Mouse (Mus musculus) liver, embryonic 11.5 days (tissue): ENCODE results near the gene Ccdc40. TPM values are rescaled to one million over a fixed set of nuclear protein-coding genes. Genes with fewer than 3 reads are reported as not detected.
"Not testable (repeated sequence)": the region's sequence is repeated elsewhere in the genome, so short reads cannot be mapped to it uniquely, and the experiment has no call there.

Experiments used
- ATAC-seq: fragments of 200-750 bp; cut with Nextera tagmentation; replicated peaks from 2 replicates; pipeline ENCODE4 v1.8.0; 2017; ENCODE audit warnings: moderate number of reproducible peaks, mild to moderate bottlenecking, moderate TSS enrichment, moderate library complexity; ENCODE audit not compliant: low FRiP score
- DNase-seq: peaks from one replicate; pipeline ENCODE4 v3.0.0-alpha.2; 2017; ENCODE audit warnings: low spot score
- H3K27ac ChIP-seq: fragments of 300-500 bp; sonication (generic); 2 replicates; pipeline ENCODE4 v1.5.1; 2014; ENCODE audit warnings: mild to moderate bottlenecking, low read depth, low read length, control low read depth
- H3K27me3 ChIP-seq: fragments of 300-500 bp; sonication (generic); replicated peaks from 2 replicates; pipeline ENCODE4 v1.6.1; 2014; ENCODE audit warnings: low read length, mixed read lengths; ENCODE audit not compliant: control insufficient read depth, insufficient read depth
- H3K36me3 ChIP-seq: fragments of 300-500 bp; sonication (generic); 2 replicates; pipeline ENCODE4 v1.6.1; 2014; ENCODE audit warnings: mild to moderate bottlenecking, low read length, moderate library complexity, mixed read lengths; ENCODE audit not compliant: control insufficient read depth, insufficient read depth
- H3K4me1 ChIP-seq: fragments of 300-500 bp; sonication (generic); replicated peaks from 2 replicates; pipeline ENCODE4 v1.6.1; 2014; ENCODE audit warnings: low read length, mixed read lengths; ENCODE audit not compliant: control insufficient read depth, insufficient read depth
- H3K4me2 ChIP-seq: fragments of 300-500 bp; sonication (generic); 2 replicates; pipeline ENCODE4 v1.6.1; 2014; ENCODE audit warnings: mild to moderate bottlenecking, control low read depth, moderate library complexity
- H3K4me3 ChIP-seq: fragments of 300-500 bp; sonication (generic); 2 replicates; pipeline ENCODE4 v1.5.1; 2014; ENCODE audit warnings: low read depth, low read length, control low read depth
- H3K9ac ChIP-seq: fragments of 300-500 bp; sonication (generic); 2 replicates; pipeline ENCODE4 v1.6.1; 2014; ENCODE audit warnings: low read depth, low read length, control low read depth
- H3K9me3 ChIP-seq: fragments of 300-500 bp; sonication (generic); 2 replicates; pipeline ENCODE4 v1.6.1; 2016; ENCODE audit warnings: low read length, inconsistent platforms, mixed read lengths; ENCODE audit not compliant: control insufficient read depth
- WGBS: fragments of 180-500 bp; shearing (Covaris S2); extraction: QIAGEN DNeasy Blood & Tissue Kit; methylation state at CpG from one replicate; pipeline ENCODE4 v1.1.7; 2014; 5-methylcytosine and 5-hydroxymethylcytosine counted together
- polyA plus RNA-seq: library from polyadenylated mRNA; unstranded; fragments of >200 nt; fragmentation: Nextera tagmentation; extraction: Ambion mirVana; gene quantifications from 2 replicates; pipeline ENCODE4 v1.2.1, GENCODE M21; 2014

The Ccdc40 gene
- polyA plus RNA-seq, 1 experiment from 2014 or later: 4.1 TPM

DNA sequence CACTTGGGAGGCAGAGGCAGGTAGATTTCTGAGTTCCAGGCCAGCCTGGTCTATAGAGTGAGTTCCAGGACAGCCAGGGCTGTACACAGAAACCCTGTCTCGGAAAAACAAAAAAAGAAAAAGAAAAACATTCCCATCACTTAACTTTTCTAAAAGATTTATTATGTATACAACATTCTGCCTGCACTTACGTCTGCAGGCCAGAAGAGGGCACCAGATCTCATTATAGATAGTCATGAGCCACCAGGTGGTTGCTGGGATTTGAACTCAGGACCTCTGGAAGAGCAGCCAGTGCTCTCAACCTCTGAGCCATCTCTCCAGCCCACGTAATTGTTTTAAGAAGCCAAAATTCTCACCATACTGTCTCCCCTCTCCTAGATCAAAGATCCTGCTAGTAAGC is 44.1 kb downstream of the Ccdc40 start:
- H3K36me3 ChIP-seq: peaks cover 11% of the 10 kb centered on the region; the same call in 1 of the 2 replicates
- H3K27ac ChIP-seq, DNase-seq: not testable (repeated sequence)

DNA sequence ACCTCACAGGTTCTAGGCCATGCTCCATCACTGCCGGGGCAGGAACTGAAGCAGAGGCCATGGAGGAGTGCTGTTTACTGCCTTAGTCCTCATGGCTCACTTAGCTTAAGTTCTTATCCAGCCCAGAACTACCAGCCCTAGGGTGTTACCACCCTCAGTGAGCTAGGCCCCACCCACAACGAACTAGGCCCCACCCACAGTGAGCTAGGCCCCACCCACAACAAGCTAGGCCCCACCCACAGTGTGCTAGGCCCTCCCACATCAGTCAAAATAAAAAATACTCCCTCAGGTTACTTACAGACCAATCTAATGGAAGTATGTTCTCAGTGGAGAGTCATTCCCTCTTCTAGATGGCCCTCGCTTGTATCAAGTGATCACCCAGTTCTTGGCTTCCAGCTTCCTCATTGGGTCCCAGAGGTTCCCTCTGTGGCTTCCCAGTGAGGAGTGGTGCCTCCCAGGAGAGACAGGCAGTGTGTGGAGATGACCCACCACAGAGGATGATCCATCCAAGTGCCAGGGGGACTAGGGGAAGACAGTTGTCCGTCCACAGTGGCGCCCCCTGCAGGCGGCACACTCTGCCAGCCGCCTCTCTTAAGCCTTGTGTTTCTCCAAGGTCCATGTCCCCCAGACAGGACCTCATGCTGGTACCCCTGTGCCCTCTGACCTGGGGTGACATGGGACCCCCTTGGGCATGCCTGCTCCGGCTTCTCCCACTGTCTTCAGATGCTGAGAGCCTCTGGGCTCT is 45.0 kb downstream of the Ccdc40 start:
- no peaks in the 10 kb centered on the region for H3K9me3 ChIP-seq
- H3K4me1 ChIP-seq: peaks cover 7% of the 10 kb centered on the region
- no peak; the same call in 1 of the 2 replicates for ATAC-seq
- H3K27ac ChIP-seq: no peak overlapping the region
- H3K4me3 ChIP-seq: no peak overlapping the region
- no peaks in the 10 kb centered on the region for H3K27me3 ChIP-seq
- WGBS: 79% methylated on average over 8 of the region's 8 CpGs
- H3K4me2 ChIP-seq: no peak overlapping the region
- DNase-seq: no peak
- H3K9ac ChIP-seq: no peak overlapping the region
- H3K36me3 ChIP-seq: peaks cover 11% of the 10 kb centered on the region; the same call in 1 of the 2 replicates

More for the DNA sequence above, 44.1 kb downstream of the Ccdc40 start:
- H3K4me1 ChIP-seq, ATAC-seq, H3K4me3 ChIP-seq, H3K9me3 ChIP-seq, H3K27me3 ChIP-seq, H3K9ac ChIP-seq, H3K4me2 ChIP-seq: not testable (repeated sequence)
- 72% methylated on average over 3 of the region's 3 CpGs for WGBS

DNA sequence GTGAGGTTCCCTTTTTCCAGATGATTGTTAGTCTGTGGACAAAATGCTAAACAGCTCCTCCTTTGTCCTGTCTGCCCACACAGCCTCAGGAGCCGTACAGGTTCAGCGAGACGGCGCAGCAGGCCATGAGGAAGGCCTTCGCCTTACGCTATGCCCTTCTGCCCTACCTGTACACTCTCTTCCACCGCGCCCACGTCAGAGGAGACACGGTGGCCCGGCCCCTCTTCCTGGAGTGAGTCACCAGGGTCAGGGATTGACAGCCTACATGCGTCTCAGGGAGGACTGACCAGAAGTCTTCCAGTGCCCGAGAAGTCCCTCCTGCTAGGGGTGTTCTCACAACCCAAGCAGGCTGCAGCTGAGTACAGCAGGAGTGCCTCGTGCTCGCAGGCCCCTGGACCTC is 52.7 kb downstream of the Ccdc40 start:
- no peak for DNase-seq
- no peak for ATAC-seq
- Histone ChIP-seq H3K27me3 (no peaks in the 10 kb centered on the region), H3K4me2 (no peak overlapping the region), H3K4me3 (no peak overlapping the region), H3K4me1 (no peaks in the 10 kb centered on the region), H3K9me3 (no peaks in the 10 kb centered on the region), H3K27ac (no peak overlapping the region), H3K9ac (no peak overlapping the region), H3K36me3 (peaks cover 6% of the 10 kb centered on the region; the same call in 1 of the 2 replicates)
- WGBS: 82% methylated on average over 15 of the region's 15 CpGs

- Histone ChIP-seq H3K4me3 (no peak overlapping the region), H3K9ac (no peak overlapping the region), H3K36me3 (peaks cover 39% of the 10 kb centered on the region), H3K4me2 (no peak overlapping the region), H3K27ac (no peak overlapping the region), H3K27me3 (no peaks in the 10 kb centered on the region), H3K4me1 (no peaks in the 10 kb centered on the region), H3K9me3 (no peaks in the 10 kb centered on the region)
- DNase-seq (no peak), ATAC-seq (no peak)
- 77% methylated on average over 9 of the region's 9 CpGs for WGBS
Observed at GRCm38 (mm10) chr11:119285791-119286527, 57.6 kb downstream of the Ccdc40 start.

DNA sequence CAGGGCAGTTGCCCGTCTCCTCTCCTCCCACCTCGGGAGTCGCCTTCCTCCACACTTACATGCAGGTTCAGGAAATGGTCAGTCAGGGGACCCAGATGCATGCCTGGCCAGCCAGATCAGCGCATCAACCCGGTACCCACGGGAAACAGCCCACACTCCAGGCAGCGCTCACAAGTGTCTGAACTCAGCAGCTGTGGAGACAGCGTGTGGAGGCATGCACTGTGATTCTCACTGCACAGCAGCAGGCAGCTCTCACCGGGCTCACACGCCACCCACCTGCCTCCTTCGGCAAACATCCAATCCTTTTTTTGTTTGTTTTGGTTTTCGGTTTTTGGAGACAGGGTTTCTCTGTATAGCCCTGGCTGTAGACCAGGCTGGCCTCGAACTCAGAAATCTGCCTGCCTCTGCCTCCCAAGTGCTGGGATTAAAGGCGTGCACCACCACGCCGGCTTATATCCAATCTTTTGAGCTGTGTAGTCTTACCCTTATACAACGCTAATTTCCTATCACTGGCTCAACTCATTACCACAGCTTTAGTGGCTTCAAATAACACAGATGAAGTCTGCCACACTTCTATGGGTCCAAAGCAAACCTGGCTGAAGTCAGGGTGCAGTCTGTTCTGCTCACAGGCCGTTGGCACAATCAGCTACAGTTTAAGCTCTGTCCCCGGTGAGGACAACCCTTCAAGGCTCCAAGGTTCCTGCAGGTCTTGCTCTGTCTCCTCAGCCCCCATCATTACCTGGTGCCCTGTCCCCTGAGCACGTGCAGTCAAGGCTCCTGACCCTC is 59.0 kb downstream of the Ccdc40 start:
- Histone ChIP-seq H3K4me3 (no peak overlapping the region), H3K36me3 (peaks cover 51% of the 10 kb centered on the region), H3K9me3 (no peaks in the 10 kb centered on the region), H3K9ac (no peak overlapping the region), H3K4me2 (no peak overlapping the region), H3K4me1 (no peaks in the 10 kb centered on the region), H3K27ac (no peak overlapping the region), H3K27me3 (no peaks in the 10 kb centered on the region)
- ATAC-seq (no peak), DNase-seq (no peak)
- WGBS: 88% methylated on average over 20 of the region's 20 CpGs

DNA sequence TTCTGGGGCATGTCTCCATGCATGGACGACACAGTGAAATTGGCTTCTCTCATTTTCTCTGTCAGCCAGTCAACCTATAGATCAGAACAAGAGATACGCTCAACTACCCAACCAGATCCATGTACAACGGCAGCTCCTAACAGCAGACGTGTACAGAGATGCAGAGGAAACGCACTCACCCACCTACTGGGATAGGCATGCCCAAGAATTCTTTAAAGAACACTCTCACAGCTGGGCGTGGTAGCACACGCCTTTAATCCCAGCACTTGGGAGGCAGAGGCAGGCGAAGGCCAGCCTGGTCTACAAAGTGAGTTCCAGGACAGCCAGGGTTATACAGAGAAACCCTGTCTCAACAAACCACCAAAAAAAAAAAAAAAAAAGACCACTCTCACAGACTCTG is 64.5 kb downstream of the Ccdc40 start:
- not testable (repeated sequence) for H3K4me1 ChIP-seq, H3K4me3 ChIP-seq, H3K9ac ChIP-seq, ATAC-seq, H3K27me3 ChIP-seq, DNase-seq, H3K27ac ChIP-seq, H3K9me3 ChIP-seq, H3K4me2 ChIP-seq
- peaks cover 84% of the 10 kb centered on the region for H3K36me3 ChIP-seq
- 93% methylated on average over 8 of the region's 8 CpGs for WGBS

GRCm38 (mm10) chr11:119297996-119298395 is 69.6 kb downstream of the Ccdc40 start:
- no peak overlapping the region for H3K9ac ChIP-seq
- 64% methylated on average over 6 of the region's 6 CpGs for WGBS
- ATAC-seq: no peak

DNA sequence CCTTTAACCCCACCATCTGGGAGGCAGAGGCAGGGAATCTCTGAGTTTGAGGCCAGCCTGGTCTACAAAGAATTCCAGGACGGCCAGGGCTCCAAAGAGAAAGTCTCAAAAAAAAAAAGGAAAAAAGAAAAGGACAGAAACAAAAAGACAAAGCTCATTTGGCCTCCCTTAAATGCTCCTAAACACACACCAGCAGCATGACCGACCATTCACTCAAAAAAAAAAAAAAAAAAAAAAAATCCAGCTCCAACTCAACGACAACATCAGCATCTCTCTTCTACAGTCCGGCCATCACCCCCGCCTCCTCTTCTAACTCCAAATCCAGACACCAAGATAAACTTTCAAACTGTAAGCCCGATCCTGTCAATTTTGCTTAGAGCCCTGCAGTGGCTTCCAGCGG is 70.5 kb downstream of the Ccdc40 start:
- peaks cover 14% of the 10 kb centered on the region for H3K4me1 ChIP-seq
- no peak for ATAC-seq
- no peak for DNase-seq
- 9% methylated on average over 7 of the region's 7 CpGs for WGBS
- H3K9ac ChIP-seq: peak overlapping the region; percentile 98
- 0 out of 2 replicates have a peak, but pooled peaks cover 3% of the 10 kb centered on the region for H3K27me3 ChIP-seq
- H3K27ac ChIP-seq: peak overlapping the region; percentile 74
- peak overlapping the region; percentile 98 for H3K4me3 ChIP-seq
- H3K9me3 ChIP-seq: no peaks in the 10 kb centered on the region
- peaks cover 34% of the 10 kb centered on the region for H3K36me3 ChIP-seq
- peak overlapping the region; percentile 93 for H3K4me2 ChIP-seq

More at GRCm38 (mm10) chr11:119297996-119298395, 69.6 kb downstream of the Ccdc40 start:
- DNase-seq: no peak
- H3K36me3 ChIP-seq: peaks cover 43% of the 10 kb centered on the region
- H3K4me2 ChIP-seq: peak overlapping the region; percentile 93
- peak overlapping the region; percentile 98 for H3K4me3 ChIP-seq
- H3K27ac ChIP-seq: no peak overlapping the region
- no peaks in the 10 kb centered on the region for H3K27me3 ChIP-seq
- H3K9me3 ChIP-seq: no peaks in the 10 kb centered on the region
- peaks cover 14% of the 10 kb centered on the region for H3K4me1 ChIP-seq
